Mouse (Mus musculus) G1E (cell line): ENCODE data around the gene Sulf2.

Experiments used
- CTCF ChIP-seq: IDR thresholded peaks from 2 replicates; pipeline ENCODE4 v1.5.1; 2012; ENCODE audit warnings: low read depth, low read length, inconsistent platforms, mixed read lengths
- POLR2AphosphoS5 ChIP-seq: IDR thresholded peaks from 2 replicates; pipeline ENCODE4 v1.6.1; 2012; ENCODE audit warnings: low read depth, low read length, inconsistent platforms; ENCODE audit not compliant: insufficient replicate concordance

DNA sequence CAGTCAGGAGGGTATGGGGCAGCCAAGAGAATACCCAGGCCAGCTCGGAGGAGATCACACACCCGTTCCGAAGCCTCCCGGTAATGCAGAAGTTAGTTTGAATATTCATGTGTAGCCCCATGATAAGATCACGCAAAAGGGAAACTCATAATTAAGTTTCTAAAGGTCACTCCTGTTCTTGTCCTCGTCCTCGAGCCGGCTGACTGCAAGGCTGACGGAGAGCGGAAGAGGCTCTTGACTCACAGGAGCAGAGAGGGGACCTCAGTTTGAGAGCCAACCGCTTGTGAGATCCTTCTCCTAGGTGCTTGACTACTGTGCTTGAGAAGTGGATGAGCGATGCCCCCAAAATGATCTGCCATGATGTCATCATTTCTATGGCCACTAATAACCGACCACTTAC, 48.7 kb upstream of the Sulf2 start:
- TF ChIP-seq CTCF (no peak), POLR2AphosphoS5 (no peak)
